Mouse (Mus musculus): ENCODE measurements at regions not wholly inside any gene's neighbourhood (a gene's known extent, or its start where the extent isn't known, plus 50 kb on each side); places are given as distances from the start of the nearest gene placed in this dataset.

DNA sequence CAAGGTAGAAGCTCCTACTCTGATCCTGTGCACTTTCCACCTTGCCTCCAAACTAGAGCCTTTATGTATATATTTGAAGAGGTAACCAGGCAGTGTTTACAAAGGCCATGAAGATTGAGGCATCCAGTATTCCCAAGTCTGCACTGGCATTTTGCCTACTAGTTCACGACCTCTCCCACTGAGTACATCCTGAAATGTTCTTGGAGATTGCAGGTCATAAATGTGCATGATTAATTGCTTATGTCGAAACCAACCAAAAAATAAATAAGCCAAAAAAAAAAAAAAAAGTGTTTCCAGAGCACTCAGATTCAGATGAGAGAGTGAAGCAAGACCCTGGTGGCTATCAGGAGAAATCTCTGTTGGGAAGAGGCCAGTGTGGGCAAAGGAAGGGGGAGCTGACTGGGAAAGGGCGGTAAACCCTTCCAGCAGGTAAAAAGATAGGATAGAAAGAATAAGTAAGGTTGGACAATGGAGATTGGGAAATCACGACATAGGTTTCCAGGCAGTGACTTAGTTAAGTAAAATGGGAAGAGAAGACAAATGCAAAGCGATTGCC, 133.6 kb upstream of the Nrip1 start:
- TF ChIP-seq POLR2A (IDR thresholded peaks at IDR 0.05; ENCODE audit: insufficient read length, low read depth), result no peak
- TF ChIP-seq MAX (IDR thresholded peaks at IDR 0.05; ENCODE audit: low read depth), result no peak
- TF ChIP-seq POLR2AphosphoS2 (IDR thresholded peaks at IDR 0.05; ENCODE audit: insufficient read length, low read depth), result no peak
- no peak for TF ChIP-seq TCF12 (IDR thresholded peaks at IDR 0.05; ENCODE audit: insufficient read depth, poor library complexity, severe bottlenecking)

Data from myocyte (in vitro differentiated cells).